Comparison of ENCODE assay signal across 13 mouse cellular contexts in genomic region chr11:118366108-118366507, GRCm38 (mm10). TPM values are rescaled to one million over a fixed set of nuclear protein-coding genes. Genes with fewer than 3 reads are reported as not detected.
DNase-seq lines count a peak whose midpoint lies in the region; ATAC-seq lines count a peak whose summit lies in the region.
"Had no signal": no experiment of that assay in that cellular context is flagged by ENCODE, and none has a peak within 500 bp of the region (broad histone marks: within the 10 kb centered on the region; RNA-seq: fewer than 3 reads in every experiment).

No protein-coding gene starts in this region.

- no peak overlapping the region for H3K9ac ChIP-seq in embryonic facial prominence, embryonic 11.5 days (replicated peaks; ENCODE audit: low read length)
- no peak overlapping the region; the same call in 1 of the 2 replicates for H3K9ac ChIP-seq in limb, embryonic 13.5 days
- H3K9ac ChIP-seq: forebrain, embryonic 15.5 days had no signal

- H3K4me3 ChIP-seq in embryonic facial prominence, embryonic 11.5 days (ENCODE audit: low read depth, low read length) = no peak overlapping the region
- H3K4me3 ChIP-seq in limb, embryonic 13.5 days = no peak overlapping the region
- H3K4me3 ChIP-seq: forebrain, embryonic 15.5 days; layer of hippocampus, adult 2 months had no signal

- no peaks in the 10 kb centered on the region for H3K27me3 ChIP-seq in embryonic facial prominence, embryonic 11.5 days (ENCODE audit: control insufficient read depth, insufficient read depth, low read length)
- H3K27me3 ChIP-seq in limb, embryonic 13.5 days = no peaks in the 10 kb centered on the region
- H3K27me3 ChIP-seq: forebrain, embryonic 15.5 days had no signal

- DNase-seq in adrenal gland, adult (ENCODE audit: inconsistent age in 2 of 2, low spot score in 1 of 2) = peak; percentile 26 to 57
- DNase-seq in adrenal gland, postnatal 25 days = no peak
- peak; percentile 5 for DNase-seq in kidney, postnatal 10 days
- DNase-seq in kidney, adult 9 months = no peak
- no peak for DNase-seq in embryonic facial prominence, embryonic 11.5 days (ENCODE audit: low spot score)
- no peak for DNase-seq in left cerebral cortex, postnatal 36 days (ENCODE audit: low spot score in 2 of 2)
- no peak for DNase-seq in spleen, postnatal 36 days (ENCODE audit: low spot score in 2 of 2)

- 32% methylated on average over 3 of the region's 3 CpGs for whole genome bisulfite sequencing in embryonic facial prominence, embryonic 11.5 days
- 31% methylated on average over 3 of the region's 3 CpGs for WGBS in limb, embryonic 13.5 days

- peaks cover 24% of the 10 kb centered on the region for H3K4me1 ChIP-seq in embryonic facial prominence, embryonic 11.5 days (ENCODE audit: control insufficient read depth, insufficient read depth, low read length)
- H3K4me1 ChIP-seq in limb, embryonic 13.5 days = peaks cover 52% of the 10 kb centered on the region

- no peaks in the 10 kb centered on the region for H3K36me3 ChIP-seq in embryonic facial prominence, embryonic 11.5 days (replicated peaks; ENCODE audit: control insufficient read depth, insufficient read depth, low read depth, low read length)
- H3K36me3 ChIP-seq in limb, embryonic 13.5 days = no peaks in the 10 kb centered on the region
- H3K36me3 ChIP-seq: forebrain, embryonic 15.5 days; G1E had no signal

- peak overlapping the region; percentile 90 for H3K27ac ChIP-seq in embryonic facial prominence, embryonic 11.5 days (replicated peaks; ENCODE audit: low read depth, low read length)
- H3K27ac ChIP-seq in limb, embryonic 13.5 days = peak overlapping the region; percentile 77; the same call in 1 of the 2 replicates
- H3K27ac ChIP-seq: forebrain, embryonic 15.5 days; layer of hippocampus, adult 2 months had no signal

- no peak for ATAC-seq in embryonic facial prominence, embryonic 11.5 days (replicated peaks; ENCODE audit: insufficient number of reproducible peaks, low FRiP score, low TSS enrichment, low read depth)
- no peak for ATAC-seq in limb, embryonic 13.5 days (ENCODE audit: low FRiP score, low read depth)
- ATAC-seq: forebrain, embryonic 15.5 days; intestine, embryonic 16.5 days had no signal

- H3K9me3 ChIP-seq in embryonic facial prominence, embryonic 11.5 days (replicated peaks; ENCODE audit: control insufficient read depth, low read length) = no peaks in the 10 kb centered on the region
- H3K9me3 ChIP-seq in limb, embryonic 13.5 days = no peaks in the 10 kb centered on the region
- H3K9me3 ChIP-seq: forebrain, embryonic 15.5 days; G1E had no signal

- no peak overlapping the region for H3K4me2 ChIP-seq in embryonic facial prominence, embryonic 11.5 days (ENCODE audit: low read depth, low read length)
- H3K4me2 ChIP-seq in limb, embryonic 13.5 days (replicated peaks) = no peak overlapping the region
- H3K4me2 ChIP-seq: forebrain, embryonic 15.5 days had no signal

- intact Hi-C loops in left cerebral cortex, postnatal 36 days (cut with DNase I) = no loop called here

RNA-seq across cellular contexts. Expression of gene Timp2, which starts 10.6 kb away (rescaled TPM):
- 43.1 and 51.3 TPM in 2 replicates for total RNA-seq in adrenal gland, postnatal 25 days (2021)
- 73.2 and 75.7 TPM in 2 replicates for polyA plus RNA-seq in embryonic facial prominence, embryonic 11.5 days (2014; fragmentation: Nextera tagmentation; extraction: Ambion mirVana)
- polyA plus RNA-seq in limb, embryonic 13.5 days (2015; fragmentation: Nextera tagmentation; extraction: Ambion mirVana) = 115 and 116 TPM in 2 replicates
- 100 to 1,000 TPM; 214 to 247 TPM for total RNA-seq in left cerebral cortex, postnatal 36 days (2021)
- total RNA-seq: G1E had no signal
- polyA plus RNA-seq: G1E had no signal

RNA-seq across cellular contexts. Expression of gene Cep295nl, which starts 23.8 kb away (rescaled TPM):
- 1.1 and 3.4 TPM in 2 replicates for total RNA-seq in adrenal gland, postnatal 25 days (2021)
- 0.21 and 0.76 TPM in 2 replicates for polyA plus RNA-seq in embryonic facial prominence, embryonic 11.5 days (2014; fragmentation: Nextera tagmentation; extraction: Ambion mirVana)
- polyA plus RNA-seq in limb, embryonic 13.5 days (2015; fragmentation: Nextera tagmentation; extraction: Ambion mirVana) = 0.55 and 0.86 TPM in 2 replicates
- 1 to 10 TPM; 1.3 to 1.8 TPM for total RNA-seq in left cerebral cortex, postnatal 36 days (2021)
- polyA plus RNA-seq: forebrain, embryonic 15.5 days; G1E; spleen, adult 2 months had no signal

RNA-seq across cellular contexts. Expression of gene Lgals3bp, which starts 35.8 kb away (rescaled TPM):
- total RNA-seq in adrenal gland, postnatal 25 days (2021) = 57.9 and 86.6 TPM in 2 replicates
- 1.0 and 1.7 TPM in 2 replicates for polyA plus RNA-seq in embryonic facial prominence, embryonic 11.5 days (2014; fragmentation: Nextera tagmentation; extraction: Ambion mirVana)
- 7.3 TPM in 2 replicates for polyA plus RNA-seq in limb, embryonic 13.5 days (2015; fragmentation: Nextera tagmentation; extraction: Ambion mirVana)
- total RNA-seq in left cerebral cortex, postnatal 36 days (2021) = 10 to 100 TPM; 20.5 to 21.2 TPM

RNA-seq across cellular contexts. Expression of gene Cant1, which starts 52.8 kb away (rescaled TPM):
- 35.1 and 40.1 TPM in 2 replicates for total RNA-seq in adrenal gland, postnatal 25 days (2021)
- polyA plus RNA-seq in embryonic facial prominence, embryonic 11.5 days (2014; fragmentation: Nextera tagmentation; extraction: Ambion mirVana) = 19.5 and 23.2 TPM in 2 replicates
- 31.1 and 32.1 TPM in 2 replicates for polyA plus RNA-seq in limb, embryonic 13.5 days (2015; fragmentation: Nextera tagmentation; extraction: Ambion mirVana)
- 10 to 100 TPM; 36.5 to 37.0 TPM for total RNA-seq in left cerebral cortex, postnatal 36 days (2021)

Comparison
In these comparisons a context has a peak if more than half of its experiments do, and no peak if none do; other contexts are left out.
1. DNase-seq: peak in adrenal gland, adult (2 of 2) and kidney, postnatal 10 days (single experiment); none in adrenal gland, postnatal 25 days (single experiment), kidney, adult 9 months (single experiment), embryonic facial prominence, embryonic 11.5 days (single experiment), left cerebral cortex, postnatal 36 days (0 of 2) and spleen, postnatal 36 days (0 of 2).